Mouse (Mus musculus): ENCODE measurements around the gene Oas1a.
"Not testable (repeated sequence)": the region's sequence is repeated elsewhere in the genome, so short reads cannot be mapped to it uniquely, and the experiment has no call there.

DNA sequence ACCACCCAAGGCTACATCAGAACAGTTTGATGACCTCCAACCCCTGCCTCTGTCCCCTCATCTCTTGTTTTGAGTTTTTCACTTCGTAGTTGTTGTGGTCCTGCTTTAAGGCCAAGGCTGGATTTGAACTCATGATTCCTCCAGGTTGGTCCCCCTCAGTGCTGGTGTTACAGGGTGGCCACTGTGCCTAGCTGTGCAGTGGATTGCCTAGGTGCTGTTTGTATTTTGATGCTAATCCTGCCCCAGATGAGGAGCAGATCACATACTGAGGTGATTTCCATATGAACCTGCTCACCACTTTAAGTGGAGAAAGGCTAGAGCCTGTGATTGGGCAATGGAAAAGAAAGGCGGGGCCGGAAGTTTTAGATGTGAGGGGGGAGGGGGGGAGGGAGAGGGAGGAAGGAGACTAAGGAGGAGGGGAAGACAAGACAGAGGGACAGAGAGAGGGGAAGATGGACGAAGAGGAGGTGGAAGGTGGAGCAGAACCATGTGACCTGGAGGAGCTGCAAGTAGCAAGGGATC is 19.0 kb downstream of the Oas1a start:
- not testable (repeated sequence) for TF ChIP-seq TAL1, GATA1 (IDR thresholded peaks at IDR 0.05; ENCODE audit: low read length)

Data from erythroblast, embryonic 14.5 days (primary cell).